In genomic region chr11:55417898-55418703, GRCm38 (mm10) we compare ENCODE assay signal across 8 mouse cellular contexts. TPM values are rescaled to one million over a fixed set of nuclear protein-coding genes. Genes with fewer than 3 reads are reported as not detected.
DNase-seq lines count a peak whose midpoint lies in the region; ATAC-seq lines count a peak whose summit lies in the region.

No protein-coding gene starts in this region.

- peak overlapping the region; percentile 97 for H3K9ac ChIP-seq in heart, embryonic 14.5 days (ENCODE audit: low read length)
- peak overlapping the region; percentile 66 for H3K9ac ChIP-seq in midbrain, embryonic 11.5 days (ENCODE audit: low read length)

- H3K4me3 ChIP-seq in embryonic facial prominence, embryonic 10.5 days: peak overlapping the region; percentile 61
- H3K4me3 ChIP-seq in heart, embryonic 14.5 days (ENCODE audit: control insufficient read depth in 1 of 2, insufficient read depth in 1 of 2, low read depth in 1 of 2, low read length in 2 of 2): peak overlapping the region; percentile 79 to 81
- peak overlapping the region; percentile 34 for H3K4me3 ChIP-seq in midbrain, embryonic 11.5 days (ENCODE audit: low read depth, low read length)

- H3K27ac ChIP-seq in embryonic facial prominence, embryonic 10.5 days (replicated peaks): peak overlapping the region; percentile 91
- H3K27ac ChIP-seq in heart, embryonic 14.5 days (replicated peaks in 1 of 2; ENCODE audit: control insufficient read depth in 1 of 2, insufficient read depth in 1 of 2, low read depth in 2 of 2, low read length in 2 of 2): peak overlapping the region; percentile 97 to 98
- peak overlapping the region; percentile 47; the same call in 1 of the 2 replicates for H3K27ac ChIP-seq in midbrain, embryonic 11.5 days (ENCODE audit: low read depth, low read length)

- peak overlapping the region; percentile 87 for H3K4me2 ChIP-seq in heart, embryonic 14.5 days (ENCODE audit: low read length)
- H3K4me2 ChIP-seq in midbrain, embryonic 11.5 days: peak overlapping the region; percentile 60

- peaks cover 49% of the 10 kb centered on the region for H3K4me1 ChIP-seq in embryonic facial prominence, embryonic 10.5 days
- H3K4me1 ChIP-seq in heart, embryonic 14.5 days (ENCODE audit: control insufficient read depth in 2 of 2, insufficient read depth in 2 of 2, low read length in 2 of 2): peaks cover 35 to 67% of the 10 kb centered on the region in 2 experiments
- H3K4me1 ChIP-seq in midbrain, embryonic 11.5 days (ENCODE audit: control insufficient read depth, insufficient read depth, low read length): peaks cover 25% of the 10 kb centered on the region

- peak; percentile 45 for ATAC-seq in heart, embryonic 14.5 days (ENCODE audit: insufficient number of reproducible peaks, insufficient read depth, low FRiP score, low read depth)
- peak; percentile 83 for ATAC-seq in midbrain, embryonic 11.5 days (ENCODE audit: low FRiP score)

- H3K27me3 ChIP-seq in embryonic facial prominence, embryonic 10.5 days (replicated peaks; ENCODE audit: low read depth, poor library complexity, severe bottlenecking): peaks cover 7% of the 10 kb centered on the region; the same call in 1 of the 2 replicates
- H3K27me3 ChIP-seq in heart, embryonic 14.5 days (ENCODE audit: control insufficient read depth, insufficient read depth, low read length): no peaks in the 10 kb centered on the region
- no peaks in the 10 kb centered on the region for H3K27me3 ChIP-seq in midbrain, embryonic 11.5 days (ENCODE audit: control insufficient read depth, insufficient read depth, low read length)

- 2% methylated on average over 24 of the region's 24 CpGs for WGBS in embryonic facial prominence, embryonic 10.5 days
- under 1% methylated on average over 24 of the region's 24 CpGs for WGBS in heart, embryonic 14.5 days
- 1% methylated on average over 24 of the region's 24 CpGs for WGBS in midbrain, embryonic 11.5 days

- peak; percentile 31 to 42 for DNase-seq in cerebellum, postnatal 10 days
- DNase-seq in cerebellum, adult 9-11 months: no peak
- peak; percentile 91 for DNase-seq in embryonic facial prominence, embryonic 10.5 days (ENCODE audit: low spot score)
- peak; percentile 62 to 70 for DNase-seq in kidney, postnatal 36 days
- DNase-seq in midbrain, embryonic 11.5 days (ENCODE audit: low spot score, missing footprints): peak; percentile 92
- no peak for DNase-seq in frontal cortex, adult 2 months (ENCODE audit: extremely low spot score in 1 of 2, low spot score in 1 of 2)
- no peak for DNase-seq in cerebellum, adult 8-10 months

- H3K36me3 ChIP-seq in embryonic facial prominence, embryonic 10.5 days (replicated peaks): peaks cover 8% of the 10 kb centered on the region
- H3K36me3 ChIP-seq in heart, embryonic 14.5 days (ENCODE audit: control insufficient read depth, insufficient read depth, low read length): peaks cover 8% of the 10 kb centered on the region
- H3K36me3 ChIP-seq in midbrain, embryonic 11.5 days (ENCODE audit: control insufficient read depth, insufficient read depth, low read length): no peaks in the 10 kb centered on the region

- no peaks in the 10 kb centered on the region for H3K9me3 ChIP-seq in embryonic facial prominence, embryonic 10.5 days
- no peaks in the 10 kb centered on the region for H3K9me3 ChIP-seq in heart, embryonic 14.5 days (ENCODE audit: control insufficient read depth, low read length)
- H3K9me3 ChIP-seq in midbrain, embryonic 11.5 days (ENCODE audit: control insufficient read depth, low read length): no peaks in the 10 kb centered on the region

RNA-seq across cellular contexts. Expression of gene Sparc, which starts 4.9 kb away (rescaled TPM):
- polyA plus RNA-seq in embryonic facial prominence, embryonic 10.5 days (2016; fragmentation: Nextera tagmentation; extraction: Ambion mirVana): 269 and 310 TPM in 2 replicates
- 1,748 and 1,849 TPM in 2 replicates for polyA plus RNA-seq in heart, embryonic 14.5 days (2014; fragmentation: Nextera tagmentation; extraction: Ambion mirVana)
- polyA plus RNA-seq in midbrain, embryonic 11.5 days (2014; fragmentation: Nextera tagmentation; extraction: Ambion mirVana): 411 and 428 TPM in 2 replicates
- 433 and 435 TPM in 2 replicates for polyA plus RNA-seq in frontal cortex, adult 2 months (2012; rRNA removed)

RNA-seq across cellular contexts. Expression of gene Atox1, which starts 42.9 kb away (rescaled TPM):
- polyA plus RNA-seq in embryonic facial prominence, embryonic 10.5 days (2016; fragmentation: Nextera tagmentation; extraction: Ambion mirVana): 266 and 285 TPM in 2 replicates
- polyA plus RNA-seq in heart, embryonic 14.5 days (2014; fragmentation: Nextera tagmentation; extraction: Ambion mirVana): 311 and 354 TPM in 2 replicates
- 217 and 224 TPM in 2 replicates for polyA plus RNA-seq in midbrain, embryonic 11.5 days (2014; fragmentation: Nextera tagmentation; extraction: Ambion mirVana)
- polyA plus RNA-seq in frontal cortex, adult 2 months (2012; rRNA removed): 205 and 218 TPM in 2 replicates

RNA-seq across cellular contexts. Expression of gene G3bp1, which starts 51.4 kb away (rescaled TPM):
- 282 and 290 TPM in 2 replicates for polyA plus RNA-seq in embryonic facial prominence, embryonic 10.5 days (2016; fragmentation: Nextera tagmentation; extraction: Ambion mirVana)
- 103 and 104 TPM in 2 replicates for polyA plus RNA-seq in heart, embryonic 14.5 days (2014; fragmentation: Nextera tagmentation; extraction: Ambion mirVana)
- 241 and 244 TPM in 2 replicates for polyA plus RNA-seq in midbrain, embryonic 11.5 days (2014; fragmentation: Nextera tagmentation; extraction: Ambion mirVana)
- 26.7 and 28.1 TPM in 2 replicates for polyA plus RNA-seq in frontal cortex, adult 2 months (2012; rRNA removed)

Comparison
In these comparisons a context has a peak if more than half of its experiments do, and no peak if none do; other contexts are left out.
1. DNase-seq: peak in cerebellum, postnatal 10 days (2 of 2), embryonic facial prominence, embryonic 10.5 days (single experiment), kidney, postnatal 36 days (2 of 2) and midbrain, embryonic 11.5 days (single experiment); none in cerebellum, adult 9-11 months (single experiment), frontal cortex, adult 2 months (0 of 2) and cerebellum, adult 8-10 months (single experiment).
2. H3K27ac ChIP-seq: peak in every context shown above with its lines; median percentile 98 in heart, embryonic 14.5 days; 91 in embryonic facial prominence, embryonic 10.5 days; 47 in midbrain, embryonic 11.5 days.
3. Peak in every context shown above with its lines, with median percentiles within 50 percentile points of each other: H3K4me3 ChIP-seq.